32 mouse cellular contexts compared by ENCODE assay signal in genomic region chr8:125763066-125763786, GRCm38 (mm10). TPM values are rescaled to one million over a fixed set of nuclear protein-coding genes. Genes with fewer than 3 reads are reported as not detected.
DNase-seq lines count a peak whose midpoint lies in the region; ATAC-seq and TF ChIP-seq lines count a peak whose summit lies in the region.
"Had no signal": no experiment of that assay in that cellular context is flagged by ENCODE, and none has a peak within 500 bp of the region (broad histone marks: within the 10 kb centered on the region; RNA-seq: fewer than 3 reads in every experiment).

No protein-coding gene starts in this region.

- no peaks in the 10 kb centered on the region for H3K9me3 ChIP-seq in liver, embryonic 14.5 days (ENCODE audit: control insufficient read depth, low read length)
- no peaks in the 10 kb centered on the region for H3K9me3 ChIP-seq in liver, postnatal 0 days (ENCODE audit: low read length)
- no peaks in the 10 kb centered on the region; the same call in 1 of the 2 replicates for H3K9me3 ChIP-seq in forebrain, embryonic 10.5 days
- H3K9me3 ChIP-seq: embryonic facial prominence, embryonic 15.5 days; heart, embryonic 10.5 days had no signal

- no peak for TF ChIP-seq POLR2A in lung, adult 2 months (IDR thresholded peaks at IDR 0.05; ENCODE audit: borderline replicate concordance, extremely low read depth, low read depth, low read length)

- DNase-seq in c-Kit-positive CD71-positive TER-119-negative erythroid progenitor cells, embryonic 14.5 days (ENCODE audit: low read depth), result peak; percentile 13
- peak in 1 of 3 experiments; percentile 20 for DNase-seq in liver, embryonic 14.5 days (ENCODE audit: low read depth in 3 of 3, low spot score in 3 of 3)
- DNase-seq in liver, postnatal 0 days, result no peak
- DNase-seq in gastrocnemius, postnatal 4 days (ENCODE audit: low spot score in 2 of 2), result no peak
- DNase-seq in forebrain, embryonic 10.5 days (ENCODE audit: extremely low spot score, low spot score), result no peak
- no peak for DNase-seq in cerebellum, postnatal 25 days
- no peak for DNase-seq in lung, adult 2 months
- DNase-seq: adrenal gland, postnatal 10 days; adrenal gland, postnatal 36 days; B cell, adult 2 months; cerebellum, adult 11 months; cerebellum, adult 2 months; cerebellum, postnatal 10 days; forebrain, postnatal 0 days; gastrocnemius, adult 2 months; gastrocnemius, postnatal 14 days; heart, adult 18-20 months; heart, postnatal 14 days; heart, postnatal 4 days had no signal

- H3K36me3 ChIP-seq in liver, embryonic 14.5 days (replicated peaks; ENCODE audit: control insufficient read depth, insufficient read depth, low read depth), result no peaks in the 10 kb centered on the region
- H3K36me3 ChIP-seq in liver, postnatal 0 days (replicated peaks; ENCODE audit: insufficient read depth, low read length), result no peaks in the 10 kb centered on the region
- H3K36me3 ChIP-seq in forebrain, embryonic 10.5 days (replicated peaks), result no peaks in the 10 kb centered on the region
- H3K36me3 ChIP-seq: embryonic facial prominence, embryonic 12.5 days; embryonic facial prominence, embryonic 15.5 days; G1E; heart, embryonic 13.5 days had no signal

- H3K4me2 ChIP-seq in liver, embryonic 14.5 days (ENCODE audit: low read depth), result no peak overlapping the region
- no peak overlapping the region for H3K4me2 ChIP-seq in liver, postnatal 0 days (ENCODE audit: low read depth, low read length)
- H3K4me2 ChIP-seq: embryonic facial prominence, embryonic 12.5 days; embryonic facial prominence, embryonic 15.5 days; heart, embryonic 13.5 days; hindbrain, embryonic 14.5 days had no signal

- TF ChIP-seq CTCF in liver, embryonic 14.5 days (IDR thresholded peaks at IDR 0.05; ENCODE audit: low read depth), result no peak
- TF ChIP-seq CTCF in liver, postnatal 0 days (IDR thresholded peaks at IDR 0.05; ENCODE audit: low read depth), result no peak
- TF ChIP-seq CTCF in lung, adult 2 months (IDR thresholded peaks at IDR 0.05; ENCODE audit: insufficient read depth, low read length), result no peak

- H3K27me3 ChIP-seq in liver, embryonic 14.5 days (ENCODE audit: control insufficient read depth, insufficient read depth, low read length), result no peaks in the 10 kb centered on the region
- no peaks in the 10 kb centered on the region for H3K27me3 ChIP-seq in liver, postnatal 0 days (ENCODE audit: insufficient read depth, low read length)
- H3K27me3 ChIP-seq in forebrain, embryonic 10.5 days (ENCODE audit: poor library complexity, severe bottlenecking), result no peaks in the 10 kb centered on the region
- H3K27me3 ChIP-seq: CH12.LX; embryonic facial prominence, embryonic 12.5 days; embryonic facial prominence, embryonic 15.5 days; heart, embryonic 13.5 days; Patski had no signal

- no peak overlapping the region for H3K4me3 ChIP-seq in liver, embryonic 14.5 days (ENCODE audit: insufficient read depth in 1 of 2, low read depth in 2 of 2, low read length in 2 of 2)
- no peak overlapping the region for H3K4me3 ChIP-seq in liver, postnatal 0 days (ENCODE audit: low read depth, low read length)
- no peak overlapping the region for H3K4me3 ChIP-seq in forebrain, embryonic 10.5 days
- no peak overlapping the region for H3K4me3 ChIP-seq in lung, adult 2 months (replicated peaks; ENCODE audit: extremely low read depth, low read depth, low read length)
- H3K4me3 ChIP-seq: embryonic facial prominence, embryonic 12.5 days; embryonic facial prominence, embryonic 15.5 days; erythroblast, embryonic 14.5 days; gastrocnemius, adult 2 months; heart, embryonic 10.5 days; heart, embryonic 13.5 days had no signal

- peaks cover 0 to 5% of the 10 kb centered on the region in 2 experiments; a peak in 2 of 4 replicates for H3K4me1 ChIP-seq in liver, embryonic 14.5 days (replicated peaks; ENCODE audit: control insufficient read depth in 2 of 2, insufficient read depth in 2 of 2, low read length in 1 of 2)
- H3K4me1 ChIP-seq in liver, postnatal 0 days (ENCODE audit: insufficient read depth), result no peaks in the 10 kb centered on the region
- no peaks in the 10 kb centered on the region for H3K4me1 ChIP-seq in forebrain, embryonic 10.5 days
- H3K4me1 ChIP-seq in lung, adult 2 months (ENCODE audit: control insufficient read depth, insufficient read depth, low read length), result no peaks in the 10 kb centered on the region
- H3K4me1 ChIP-seq: embryonic facial prominence, embryonic 12.5 days; embryonic facial prominence, embryonic 15.5 days; heart, embryonic 13.5 days had no signal

- no peak overlapping the region for H3K27ac ChIP-seq in liver, embryonic 14.5 days
- no peak overlapping the region for H3K27ac ChIP-seq in liver, postnatal 0 days (ENCODE audit: low read depth)
- no peak overlapping the region for H3K27ac ChIP-seq in forebrain, embryonic 10.5 days
- H3K27ac ChIP-seq: embryonic facial prominence, embryonic 12.5 days; embryonic facial prominence, embryonic 15.5 days; gastrocnemius, adult 2 months; heart, embryonic 10.5 days; heart, embryonic 13.5 days; hindbrain, embryonic 14.5 days; hindbrain, postnatal 0 days had no signal

- no peak overlapping the region for H3K9ac ChIP-seq in liver, embryonic 14.5 days (replicated peaks)
- no peak overlapping the region for H3K9ac ChIP-seq in liver, postnatal 0 days (replicated peaks)
- H3K9ac ChIP-seq: embryonic facial prominence, embryonic 12.5 days; embryonic facial prominence, embryonic 15.5 days; forebrain, postnatal 0 days; heart, embryonic 13.5 days; hindbrain, embryonic 14.5 days had no signal

- 0 out of 2 replicates have a peak, but pooled peaks have one; percentile 37 for ATAC-seq in erythroid progenitor cell, adult 5-6 weeks (replicated peaks; ENCODE audit: low FRiP score, poor library complexity, severe bottlenecking)
- peak; percentile 79 for ATAC-seq in liver, embryonic 14.5 days (ENCODE audit: insufficient read depth)
- peak; percentile 68 for ATAC-seq in liver, postnatal 0 days
- ATAC-seq: forebrain, embryonic 14.5 days; forebrain, postnatal 0 days; hindbrain, postnatal 0 days; inflammation-experienced regulatory T-cells, adult 6 months; Patski had no signal

- WGBS in liver, embryonic 14.5 days (ENCODE audit: insufficient replicate concordance), result 34% methylated on average over 16 of the region's 16 CpGs
- 59% methylated on average over 16 of the region's 16 CpGs for WGBS in liver, postnatal 0 days (ENCODE audit: insufficient replicate concordance)
- 94% methylated on average over 16 of the region's 16 CpGs for WGBS in forebrain, embryonic 10.5 days
- WGBS in lung, adult 2 months, result 88% methylated on average over 16 of the region's 16 CpGs

- TF ChIP-seq EP300 in liver, embryonic 14.5 days (IDR thresholded peaks at IDR 0.05; ENCODE audit: low read depth), result peak; percentile 77
- TF ChIP-seq EP300 in liver, postnatal 0 days (IDR thresholded peaks at IDR 0.05; ENCODE audit: low read depth), result 0 out of 2 replicates have a peak, but pooled peaks have one; percentile 38

RNA-seq across cellular contexts. Expression of gene Ntpcr, which starts 33.5 kb away (rescaled TPM):
- total RNA-seq in erythroid progenitor cell, adult 5-6 weeks (2015; ENCODE audit: low replicate concordance), result 8.3 and 8.8 TPM in 2 replicates
- total RNA-seq in erythroid progenitor cell, adult 5-6 weeks (2017; ENCODE audit: low replicate concordance), result not detected in 2 replicates
- polyA plus RNA-seq in liver, embryonic 14.5 days (2012; rRNA removed), result 10.1 and 12.6 TPM in 2 replicates
- polyA plus RNA-seq in liver, embryonic 14.5 days (2014; fragmentation: Nextera tagmentation; extraction: Ambion mirVana), result 13.9 and 14.7 TPM in 2 replicates
- 15.7 and 17.6 TPM in 2 replicates for polyA plus RNA-seq in liver, postnatal 0 days (2015; fragmentation: Nextera tagmentation; extraction: Ambion mirVana)
- 10 to 100 TPM; 23.2 to 24.5 TPM for total RNA-seq in gastrocnemius, postnatal 4 days (2021)
- polyA plus RNA-seq in forebrain, embryonic 10.5 days (2016; fragmentation: Nextera tagmentation; extraction: Ambion mirVana), result 17.2 and 17.8 TPM in 2 replicates
- 14.4 and 15.9 TPM in 2 replicates for polyA plus RNA-seq in lung, adult 2 months (2012; rRNA removed)
- total RNA-seq: G1E had no signal
- polyA plus RNA-seq: G1E had no signal
